Mouse (Mus musculus): ENCODE measurements around the gene Polr3e.
A peak's percentile ranks its signal among the peaks of the same experiment; 100 is the strongest.
"Not testable (repeated sequence)": the region's sequence is repeated elsewhere in the genome, so short reads cannot be mapped to it uniquely, and the experiment has no call there.

Gene Polr3e

DNA sequence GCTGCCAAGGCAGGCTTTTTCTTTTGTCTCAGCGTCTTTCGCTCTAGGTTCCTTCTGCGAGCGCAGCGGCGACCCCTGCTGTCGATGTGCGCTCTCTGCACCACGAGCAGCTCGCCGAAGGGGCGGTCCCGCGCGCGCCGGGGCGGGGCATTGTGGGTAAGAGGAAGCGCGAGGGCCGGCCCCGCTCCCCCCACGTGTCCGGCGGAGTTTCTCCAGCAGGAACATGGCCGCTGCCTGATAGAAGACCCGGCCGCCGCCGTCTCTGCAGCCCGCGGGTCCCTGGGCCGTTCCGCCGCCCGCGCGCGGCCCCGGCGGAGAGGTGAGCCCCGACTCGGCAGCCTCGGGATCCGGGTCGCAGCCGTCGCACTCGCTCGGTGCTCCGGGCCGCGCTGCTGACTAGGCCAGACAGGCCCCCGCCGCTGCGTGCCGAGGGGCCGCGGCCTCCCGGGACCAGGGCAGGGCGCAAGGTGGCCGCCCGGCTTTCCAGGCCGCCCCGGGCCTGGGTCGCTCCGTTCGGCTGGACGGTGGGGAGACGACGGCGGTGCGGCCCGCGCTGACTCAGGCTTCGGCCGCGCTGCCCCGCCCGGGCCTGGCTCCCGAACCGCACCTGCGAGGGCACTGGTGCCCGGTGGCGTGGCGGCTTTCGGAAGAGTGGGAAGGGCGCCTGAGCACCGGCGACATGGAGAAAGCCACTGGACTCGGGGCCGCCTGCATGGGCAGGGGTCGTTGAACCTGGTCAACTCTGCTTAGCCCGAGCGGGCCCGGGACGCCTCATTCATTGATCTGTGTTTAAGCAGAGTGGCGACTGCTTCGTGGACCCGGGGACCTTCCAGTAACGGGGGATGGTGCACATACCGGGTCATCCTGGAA, at the start of gene Polr3e:
TSS of gene Polr3e (plus strand) at position 153 of the 870 bp plus-strand sequence.
- DNase-seq (ENCODE audit: low spot score), result peak; percentile 99

DNA sequence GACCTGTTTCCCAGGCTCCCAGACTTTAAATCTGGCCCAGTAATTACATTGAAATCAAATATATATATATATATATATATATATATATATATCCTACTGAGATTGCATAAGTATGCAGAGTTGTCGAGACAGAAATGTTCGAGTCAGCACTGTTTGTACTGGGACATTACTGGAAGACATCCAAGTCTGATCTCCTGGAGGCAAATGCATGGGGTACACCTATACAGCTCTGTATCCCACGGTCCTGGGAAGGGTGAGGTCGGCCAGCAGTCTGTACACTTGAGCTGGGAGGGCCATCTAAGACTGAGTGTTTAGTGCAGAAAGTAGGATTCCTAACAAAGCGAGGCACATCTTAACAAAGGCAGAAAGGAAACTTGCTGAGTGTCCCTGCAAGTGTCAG, 47.7 kb upstream of the Polr3e start:
- peak; percentile 34 for DNase-seq (ENCODE audit: low spot score)

DNA sequence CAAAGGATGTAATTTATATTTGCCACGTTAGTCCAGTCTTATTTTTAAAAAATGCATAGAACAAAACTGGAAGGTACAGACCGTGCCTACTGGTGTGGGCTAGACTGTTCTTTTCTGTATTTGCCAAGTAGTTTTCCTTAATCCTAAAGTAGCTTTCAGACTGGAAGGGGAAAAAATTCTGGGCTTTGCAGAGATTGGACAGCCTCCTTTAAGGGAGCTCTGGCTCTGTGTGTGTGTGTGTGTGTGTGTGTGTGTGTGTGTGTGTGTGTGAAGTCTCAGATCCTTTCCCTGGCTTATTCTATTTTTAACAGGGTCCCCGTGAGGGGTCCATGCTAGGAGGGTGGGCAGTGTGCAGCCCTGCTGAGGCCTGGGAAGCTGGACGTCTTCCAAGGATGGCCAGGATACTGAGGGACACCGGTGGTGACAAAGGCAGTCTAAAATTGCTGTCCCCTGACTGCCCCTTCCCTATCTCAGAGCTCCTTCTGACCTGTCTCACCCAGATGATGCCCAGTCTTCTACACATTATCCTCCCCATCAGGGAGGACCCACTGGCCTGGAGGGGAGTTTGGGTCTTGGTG, 47.0 kb upstream of the Polr3e start:
- DNase-seq (ENCODE audit: low spot score), result no peak

DNA sequence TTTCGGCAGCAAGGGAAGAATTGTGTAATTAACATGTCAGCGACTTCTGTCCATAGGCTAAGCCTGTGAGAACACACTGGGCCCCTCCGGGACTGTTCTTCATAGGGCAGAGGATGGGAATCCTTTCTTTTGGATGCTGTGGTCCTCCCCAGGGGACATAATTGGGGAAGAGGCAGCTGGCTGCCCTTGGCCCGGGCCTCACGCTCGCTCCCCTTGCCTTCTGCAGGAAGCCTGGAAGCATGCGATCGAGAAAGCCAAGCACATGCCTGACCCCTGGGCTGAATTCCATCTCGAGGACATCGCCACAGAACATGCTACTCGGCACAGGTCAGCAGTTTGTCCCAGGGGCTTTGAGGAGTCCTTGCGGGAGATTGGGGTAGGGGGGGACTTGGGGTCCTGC, 44.5 kb upstream of the Polr3e start:
- DNase-seq (ENCODE audit: low spot score), result no peak

DNA sequence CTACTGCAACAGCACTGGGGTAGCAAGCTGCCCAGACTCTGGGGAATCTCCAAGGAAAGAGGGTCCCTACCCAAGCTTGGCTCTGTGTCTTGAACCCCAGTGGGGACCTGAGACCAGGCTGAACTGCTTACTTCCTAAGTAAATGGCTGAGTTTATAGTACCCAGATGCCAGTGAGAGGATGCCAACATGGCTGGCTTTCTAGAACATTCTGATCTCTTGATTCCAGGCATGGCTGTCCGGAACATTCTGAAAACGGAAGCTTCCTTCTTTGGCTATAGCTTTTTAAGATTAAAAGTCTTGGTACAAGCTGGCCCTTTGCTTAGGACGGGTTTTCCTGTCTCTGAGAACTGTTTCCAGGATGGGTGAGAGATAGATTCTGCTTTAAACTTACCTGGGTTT, 43.5 kb upstream of the Polr3e start:
- no peak for DNase-seq (ENCODE audit: low spot score)

DNA sequence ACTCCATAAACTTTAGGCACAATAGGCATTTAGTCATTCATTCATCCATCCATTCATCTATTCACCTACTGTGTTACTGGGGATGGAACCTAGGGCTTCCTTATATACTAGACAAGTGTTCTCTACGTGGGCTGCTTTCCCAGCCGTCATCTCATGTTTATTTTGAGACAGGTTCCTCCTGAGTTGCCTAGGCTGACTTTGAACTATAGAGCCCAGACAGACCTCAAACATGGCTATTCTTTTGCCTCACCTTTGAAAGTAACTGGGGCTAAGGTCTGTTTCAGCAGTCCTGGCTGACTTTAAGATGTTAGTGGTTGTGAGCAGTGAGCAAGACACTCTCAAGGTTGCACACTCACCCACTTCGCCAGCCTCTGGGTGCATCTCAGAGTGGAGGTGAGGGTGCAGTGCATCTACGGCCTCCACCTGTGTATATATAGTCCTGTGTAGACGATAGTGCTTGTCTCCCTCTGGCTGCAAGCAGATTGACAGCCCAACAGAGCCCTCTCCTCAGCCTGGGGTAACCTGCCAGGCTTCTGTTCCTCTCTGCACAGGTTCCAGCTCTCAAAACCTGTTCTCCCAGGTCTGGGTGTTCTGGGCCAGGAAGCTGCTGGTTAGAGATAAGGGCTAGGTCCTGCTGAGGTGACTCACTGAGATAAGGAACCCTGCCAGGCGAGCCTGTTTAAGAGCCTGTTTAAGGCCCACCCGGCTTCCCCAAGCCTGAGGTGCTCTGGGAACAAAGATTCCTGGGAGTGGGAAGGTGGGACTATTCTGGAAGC, 42.6 kb upstream of the Polr3e start:
- DNase-seq (ENCODE audit: low spot score), result peak; percentile 86

DNA sequence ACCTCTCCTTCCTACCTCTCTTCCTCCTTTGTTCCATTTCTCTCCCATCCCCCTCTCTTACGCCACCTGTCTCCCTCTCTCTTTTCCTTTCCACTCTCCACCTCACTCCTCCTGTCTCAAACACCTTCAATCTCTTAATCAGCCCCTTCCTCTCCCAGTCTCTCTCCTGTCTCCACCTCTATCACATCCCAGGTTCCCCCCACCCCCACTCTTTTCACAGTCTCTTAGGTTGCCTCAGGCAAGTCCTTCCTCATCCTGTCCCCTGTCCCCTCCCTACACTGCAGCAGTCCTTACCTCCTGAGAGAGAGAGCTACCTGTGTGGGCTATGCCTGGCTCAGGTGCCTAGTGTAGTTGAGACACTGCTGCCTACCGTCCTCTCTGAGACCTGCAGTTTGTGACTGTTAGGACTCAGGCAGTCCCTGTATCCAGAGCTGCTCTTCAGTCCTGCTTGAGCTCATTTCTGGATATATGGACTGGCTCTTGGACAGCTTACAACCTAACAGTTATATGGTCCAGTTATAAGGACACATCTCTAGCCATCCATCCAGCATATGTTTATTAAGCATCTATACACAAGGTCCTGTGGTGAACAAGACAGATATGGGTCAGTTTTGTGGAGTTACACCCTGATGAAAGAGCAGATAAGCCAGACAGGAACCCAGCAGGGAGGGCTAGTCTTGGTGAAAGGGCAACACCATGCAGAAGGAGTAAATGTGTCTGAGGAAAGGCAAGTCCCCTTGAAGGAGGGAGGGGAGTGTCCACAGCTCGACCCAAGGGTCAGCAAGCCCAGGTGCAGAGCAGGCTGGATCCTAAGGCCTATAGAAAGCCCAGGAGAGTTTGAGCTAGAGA, 41.8 kb upstream of the Polr3e start:
- peak; percentile 26 for DNase-seq (ENCODE audit: low spot score)

DNA sequence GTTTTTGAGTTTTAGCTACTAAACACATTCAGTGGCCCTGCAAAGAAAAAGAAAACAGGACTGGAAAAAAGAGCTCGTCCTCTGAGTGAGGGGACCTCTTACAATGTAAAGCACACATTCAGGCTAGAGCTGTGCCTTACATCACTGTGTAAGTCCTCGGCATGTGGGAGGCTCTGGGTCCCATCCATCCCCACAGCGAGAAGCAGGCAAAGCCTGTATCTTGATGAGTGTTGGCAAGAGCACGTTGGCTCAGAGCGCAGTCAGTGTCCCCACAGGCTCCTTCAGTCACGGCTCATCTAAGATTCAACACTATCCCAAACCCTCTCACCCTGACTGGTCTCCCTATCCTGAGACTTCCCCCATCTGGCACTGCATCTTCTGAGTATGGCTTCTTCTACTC, 39.3 kb upstream of the Polr3e start:
- DNase-seq (ENCODE audit: low spot score), result no peak

DNA sequence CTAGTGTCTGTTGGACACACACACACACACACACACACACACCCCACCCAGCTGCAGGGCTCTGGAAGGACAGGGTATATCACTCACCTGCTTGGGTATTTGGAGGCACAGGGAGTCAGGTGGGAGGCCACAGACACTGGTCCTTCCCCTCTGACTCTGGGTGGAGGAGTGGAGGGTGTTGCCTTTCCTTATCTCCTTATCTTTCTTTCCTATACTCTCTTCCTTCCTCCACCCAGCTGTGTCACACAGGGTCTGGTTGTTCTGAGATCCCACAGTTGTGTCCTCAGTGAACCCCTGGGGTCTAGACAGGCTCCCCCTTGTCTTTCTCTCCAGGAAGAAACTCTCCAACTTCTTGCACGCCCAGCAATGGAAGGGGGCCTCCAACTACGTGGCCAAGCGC, 37.6 kb upstream of the Polr3e start:
- no peak for DNase-seq (ENCODE audit: low spot score)

DNA sequence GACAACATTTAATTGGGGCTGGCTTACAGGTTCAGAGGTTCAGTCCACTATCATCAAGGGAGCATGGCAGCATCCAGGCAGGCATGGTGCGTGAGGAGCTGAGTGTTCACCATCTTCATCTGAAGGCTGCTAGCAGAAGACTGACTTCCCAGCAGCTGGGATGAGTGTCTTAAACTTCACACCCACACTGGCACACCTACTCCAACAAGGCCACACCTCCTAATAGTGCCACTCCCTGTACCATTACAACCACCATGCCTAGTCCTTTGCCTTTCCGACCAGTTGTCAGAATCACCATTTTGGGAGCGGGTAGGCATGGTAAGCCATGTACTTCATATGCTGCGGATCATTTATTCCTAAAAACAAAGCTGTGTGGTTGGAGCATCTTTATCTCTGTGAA, 36.8 kb upstream of the Polr3e start:
- no peak for DNase-seq (ENCODE audit: low spot score)

DNA sequence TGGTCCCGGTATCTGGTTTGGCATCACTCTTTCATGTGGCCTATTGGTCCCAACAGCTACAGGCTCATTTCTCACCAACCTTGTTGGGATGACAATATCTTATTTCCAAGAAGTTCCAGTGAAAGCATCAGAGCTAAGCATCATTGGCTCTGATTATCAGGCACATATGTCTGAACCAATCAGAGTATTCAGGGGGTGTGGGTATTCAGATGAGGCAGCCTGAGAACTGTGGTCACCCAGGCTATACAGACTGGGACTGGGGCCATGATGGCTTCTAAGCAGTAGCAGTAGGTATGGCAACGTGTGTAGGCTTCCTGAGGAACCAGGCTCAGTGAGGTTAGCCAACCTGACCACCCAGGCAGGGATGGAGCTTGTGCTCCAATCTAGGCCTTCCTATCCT, 36.1 kb upstream of the Polr3e start:
- DNase-seq (ENCODE audit: low spot score), result no peak

DNA sequence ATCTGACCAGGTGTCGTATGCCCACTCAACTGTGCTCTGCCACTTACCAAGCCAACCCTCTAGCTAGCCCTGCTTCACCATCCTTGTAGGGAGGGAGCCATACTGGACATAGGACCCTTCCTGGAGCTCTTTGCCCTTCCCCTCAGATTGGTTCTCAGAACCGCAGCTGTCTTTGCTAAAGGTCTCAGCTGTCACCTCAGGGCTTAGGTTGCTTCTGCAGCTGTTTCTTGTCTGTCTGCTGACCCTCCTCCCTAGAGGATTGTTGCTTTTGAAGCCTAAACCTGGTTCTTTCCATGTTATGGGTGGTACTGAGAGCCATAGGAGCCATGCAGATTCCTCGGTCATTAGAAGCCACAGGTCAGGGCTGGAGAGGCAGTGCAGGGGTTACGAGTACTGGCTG, 34.9 kb upstream of the Polr3e start:
- no peak for DNase-seq (ENCODE audit: low spot score)

DNA sequence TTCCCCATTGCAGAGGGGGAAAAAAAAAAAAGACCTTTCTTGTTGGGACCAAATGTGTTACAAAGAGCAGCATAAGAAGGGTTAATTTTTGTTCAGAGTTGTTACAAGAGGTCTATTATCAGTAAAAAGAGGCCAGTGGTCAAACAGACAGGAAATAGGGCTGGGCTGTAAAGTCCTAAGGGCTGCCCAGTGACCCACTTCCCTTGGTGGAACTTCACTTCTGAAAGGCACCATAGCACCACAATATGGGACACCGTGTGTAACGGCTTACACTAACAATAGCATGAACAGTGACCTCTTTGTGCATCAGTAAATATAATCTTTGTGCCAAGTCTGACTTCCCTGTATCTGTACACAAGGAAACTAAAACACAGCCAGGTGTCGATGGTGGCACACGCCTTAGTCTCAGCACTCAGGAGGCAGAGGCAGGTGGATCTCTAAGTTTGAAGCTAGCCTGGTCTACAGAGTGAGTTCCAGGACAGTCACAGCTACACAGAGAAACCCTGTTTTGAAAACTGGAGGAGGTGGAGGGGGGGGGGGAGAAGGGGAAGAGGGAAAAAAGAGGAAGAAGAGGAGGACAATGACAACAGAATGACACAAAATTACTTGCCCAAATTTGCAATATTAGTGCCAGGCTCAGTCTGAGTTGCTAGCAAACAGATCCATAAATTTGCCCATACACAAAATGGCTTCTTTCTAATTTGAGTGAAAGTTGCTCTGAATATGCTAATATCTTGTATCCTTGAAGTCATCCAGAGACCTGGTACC, 33.8 kb upstream of the Polr3e start:
- no peak for DNase-seq (ENCODE audit: low spot score)

DNA sequence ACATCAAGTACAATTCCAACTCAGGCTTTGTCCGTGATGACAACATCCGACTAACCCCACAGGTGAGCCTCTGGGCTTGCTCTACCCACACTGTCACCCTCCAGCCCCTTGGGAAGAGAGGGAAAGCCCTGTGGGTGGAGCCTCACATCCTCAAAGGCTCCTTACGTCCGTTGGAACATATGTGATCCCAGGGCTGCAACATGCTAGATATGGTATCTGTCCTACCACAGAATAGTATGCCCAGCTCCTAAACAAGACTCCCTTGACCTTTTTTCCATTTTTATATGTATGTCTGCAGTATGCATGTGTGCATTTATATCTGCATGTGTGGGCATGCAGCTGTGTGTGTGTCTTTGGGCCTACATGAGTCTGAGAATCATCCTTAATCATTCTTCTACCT, 32.8 kb upstream of the Polr3e start:
- no peak for DNase-seq (ENCODE audit: low spot score)

DNA sequence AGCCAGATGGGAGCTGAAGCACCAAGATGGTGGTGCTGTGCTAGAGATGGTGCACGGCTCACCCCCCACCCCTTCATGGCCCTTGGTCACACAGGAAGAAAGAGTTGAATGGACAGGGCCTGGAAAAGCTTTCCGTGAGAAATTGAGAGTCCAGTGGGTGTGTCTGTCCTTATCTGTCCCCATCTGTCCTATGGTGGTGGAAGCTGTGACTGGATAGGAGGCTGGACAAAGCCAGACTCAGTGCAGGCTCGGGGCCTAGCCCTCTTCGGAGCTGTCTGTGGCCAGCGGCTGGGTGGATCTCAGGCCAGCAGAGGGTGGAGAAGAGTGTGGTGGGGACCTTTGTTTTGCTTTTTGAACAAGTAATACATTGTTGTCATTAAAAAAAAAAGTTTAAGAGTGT, 24.4 kb upstream of the Polr3e start:
- no peak for DNase-seq (ENCODE audit: low spot score)

DNA sequence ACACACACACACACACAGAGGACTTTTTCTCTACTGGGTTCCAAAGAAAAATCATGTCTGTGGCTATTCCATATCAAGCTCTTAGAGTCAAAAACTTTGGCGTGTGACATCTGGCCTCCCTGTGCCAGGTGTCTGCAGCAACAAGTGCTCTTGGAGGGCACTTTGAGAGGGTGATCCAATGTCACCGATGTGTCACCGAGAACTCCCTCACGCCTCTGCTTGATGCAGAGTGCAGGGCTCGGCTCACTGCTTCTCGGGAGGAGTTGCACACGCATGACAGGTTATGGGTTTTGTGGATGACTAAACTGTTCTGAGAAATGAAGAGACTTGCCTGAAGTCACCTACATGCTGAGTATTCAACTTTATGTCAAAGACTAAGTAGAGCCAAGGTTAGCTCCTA, 20.5 kb upstream of the Polr3e start:
- DNase-seq (ENCODE audit: low spot score), result no peak

DNA sequence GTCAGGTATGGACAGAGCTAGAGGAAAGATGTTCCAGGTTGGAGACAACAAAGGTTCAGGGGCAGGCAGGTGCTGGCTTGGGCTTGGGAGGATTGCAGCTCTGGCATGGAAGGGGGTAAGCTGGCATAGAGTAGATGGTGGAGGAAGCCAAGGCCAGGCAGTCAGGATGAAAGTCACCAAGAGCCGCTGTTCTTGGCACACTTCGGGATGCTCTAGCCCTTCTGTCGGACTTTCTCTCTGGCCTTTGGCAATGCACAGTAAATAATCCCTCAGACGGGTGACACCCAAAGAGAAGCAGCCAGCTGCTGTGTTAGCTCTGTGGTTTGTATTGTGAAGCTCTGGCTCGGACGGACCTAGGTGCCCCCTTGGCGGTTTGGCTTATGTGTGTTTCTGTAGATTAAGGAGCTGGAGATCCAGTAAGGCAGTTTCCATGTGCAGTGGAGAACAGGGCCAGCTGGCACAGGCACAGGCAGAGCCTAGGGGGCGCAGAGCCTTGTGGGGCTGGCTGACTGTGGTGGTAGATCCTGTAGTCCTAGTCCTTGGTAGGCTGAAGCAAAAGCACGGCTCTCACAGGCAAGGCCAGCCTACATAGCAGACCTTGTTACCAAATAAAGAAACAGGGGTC, 19.7 kb upstream of the Polr3e start:
- no peak for DNase-seq (ENCODE audit: low spot score)

DNA sequence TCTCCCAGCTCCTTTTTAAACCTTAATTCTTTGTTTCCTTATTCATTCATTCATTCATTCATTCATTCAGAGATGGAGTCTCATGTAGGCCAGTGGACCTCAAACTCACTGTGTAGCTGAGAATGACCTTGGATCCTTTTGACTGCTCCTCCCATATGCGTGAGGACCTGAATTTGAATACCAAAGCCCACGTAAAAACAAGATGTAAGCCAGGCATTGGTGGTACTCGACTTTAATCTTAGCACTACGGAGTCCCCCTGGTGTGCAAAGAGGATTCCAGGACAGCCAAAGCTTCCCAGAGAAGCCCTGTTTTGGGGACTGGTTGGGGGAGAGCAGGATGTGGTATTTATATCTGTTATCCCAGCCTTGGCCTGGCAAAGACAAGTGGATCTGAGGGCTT, 17.4 kb upstream of the Polr3e start:
- DNase-seq (ENCODE audit: low spot score), result no peak

DNA sequence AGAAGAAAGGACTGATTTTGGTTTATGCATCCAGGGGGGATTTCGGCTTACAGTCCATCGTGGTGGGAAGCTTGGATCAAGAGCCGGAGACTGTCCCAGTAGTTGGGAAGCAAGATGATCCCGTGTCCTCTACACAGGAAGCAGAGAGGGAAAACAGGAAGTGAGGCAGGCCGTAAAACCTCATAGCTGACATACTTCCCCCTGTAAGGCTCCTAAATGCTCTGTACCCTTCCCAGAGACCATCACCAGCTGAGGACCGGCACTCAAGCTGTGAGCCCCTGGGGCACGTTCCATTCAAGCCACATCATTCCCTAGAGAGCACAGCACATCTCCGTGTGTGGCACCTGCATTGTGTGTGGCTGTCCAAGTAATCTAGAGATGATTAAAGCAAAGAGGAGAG, 15.8 kb upstream of the Polr3e start:
- DNase-seq (ENCODE audit: low spot score), result no peak

DNA sequence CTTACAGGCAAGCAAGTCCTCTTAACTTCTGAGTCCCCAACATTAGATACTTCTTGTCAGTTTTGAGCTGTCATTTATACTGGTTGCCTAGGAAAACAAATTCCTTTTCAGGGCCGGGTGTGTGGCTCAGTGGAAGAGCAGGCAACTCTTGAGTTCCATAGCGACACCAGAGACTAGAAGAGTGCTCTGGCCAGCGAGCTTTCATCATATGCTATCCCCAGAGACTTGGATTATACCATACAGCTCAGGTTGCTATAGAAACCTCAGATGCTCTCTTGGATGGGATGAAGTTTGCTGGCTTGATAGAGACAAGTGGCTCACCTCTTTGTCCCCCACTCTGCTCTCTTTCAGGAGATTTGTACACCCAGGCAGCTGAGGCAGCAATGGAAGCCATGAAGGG, 14.6 kb upstream of the Polr3e start:
- DNase-seq (ENCODE audit: low spot score), result no peak

DNA sequence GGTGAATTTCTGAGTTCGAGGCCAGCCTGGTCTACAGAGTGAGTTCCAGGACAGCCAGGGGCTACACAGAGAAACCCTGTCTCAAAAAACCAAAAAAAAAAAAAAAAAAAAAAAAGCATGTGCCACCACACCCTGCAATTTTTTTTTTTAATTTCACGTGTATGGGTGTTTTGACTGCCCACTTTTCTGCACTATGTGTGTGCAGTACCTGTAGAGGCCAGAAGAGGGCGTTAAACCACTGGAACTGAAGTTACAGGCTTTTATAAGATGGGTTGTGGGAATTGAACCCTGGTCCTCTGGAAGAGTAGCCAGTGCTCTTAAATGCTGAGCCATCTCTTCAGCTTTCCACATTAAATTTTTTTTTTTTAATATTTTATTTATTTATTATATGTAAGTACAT, 7.4 kb upstream of the Polr3e start:
- DNase-seq (ENCODE audit: low spot score), result not testable (repeated sequence)

Measured in urinary bladder, postnatal 14 days (tissue).